Mouse (Mus musculus): ENCODE data around the gene Lsg1. TPM values are rescaled to one million over a fixed set of nuclear protein-coding genes. Genes with fewer than 3 reads are reported as not detected.
A peak's percentile ranks its signal among the peaks of the same experiment; 100 is the strongest.

Gene Lsg1
- polyA plus RNA-seq, 1 experiment, result 5.5 TPM

DNA sequence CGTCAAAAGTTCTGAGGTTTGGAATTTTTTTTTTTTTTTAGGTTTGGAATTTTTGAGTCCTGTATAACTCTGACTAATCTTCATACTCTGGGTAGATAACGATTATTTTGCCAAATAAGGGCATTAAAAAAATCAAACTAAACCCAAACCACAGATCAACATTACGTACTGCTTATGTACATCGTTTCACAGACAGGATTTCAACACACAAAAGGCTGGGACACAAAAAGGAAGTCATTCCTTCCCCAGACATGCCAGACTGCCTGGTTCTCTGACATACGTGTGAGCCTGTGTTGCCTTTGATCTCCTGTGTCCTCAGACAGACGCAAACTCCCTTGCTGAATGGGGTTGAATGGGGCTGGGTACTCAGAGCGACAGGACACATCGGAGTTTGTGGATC is 59.0 kb downstream of the Lsg1 start:
- Histone ChIP-seq H3K36me3 (ENCODE audit: control insufficient read depth, insufficient read depth, low read length) (no peaks in the 10 kb centered on the region), H3K4me3 (ENCODE audit: low read depth, low read length) (no peak overlapping the region), H3K4me1 (ENCODE audit: control insufficient read depth, insufficient read depth, insufficient read length, low read length) (peaks cover 3% of the 10 kb centered on the region), H3K27ac (ENCODE audit: insufficient read depth, low read depth, low read length) (no peak overlapping the region), H3K27me3 (ENCODE audit: control insufficient read depth, insufficient read depth, low read length) (no peaks in the 10 kb centered on the region)
- TF ChIP-seq CTCF (IDR thresholded peaks at IDR 0.05; ENCODE audit: extremely low read depth, insufficient read length, insufficient replicate concordance, low read depth, low read length) (no peak), POLR2A (IDR thresholded peaks at IDR 0.05; ENCODE audit: low read depth, low read length) (no peak)
- WGBS, result 84% methylated on average over 8 of the region's 8 CpGs

- no peak overlapping the region for H3K27ac ChIP-seq (ENCODE audit: insufficient read depth, low read depth, low read length)
- no peaks in the 10 kb centered on the region for H3K27me3 ChIP-seq (ENCODE audit: control insufficient read depth, insufficient read depth, low read length)
- peaks cover 3% of the 10 kb centered on the region for H3K4me1 ChIP-seq (ENCODE audit: control insufficient read depth, insufficient read depth, insufficient read length, low read length)
- WGBS, result 74% methylated on average over 2 of the region's 2 CpGs
- H3K4me3 ChIP-seq (ENCODE audit: low read depth, low read length), result no peak overlapping the region
- no peaks in the 10 kb centered on the region for H3K36me3 ChIP-seq (ENCODE audit: control insufficient read depth, insufficient read depth, low read length)
- TF ChIP-seq POLR2A (IDR thresholded peaks at IDR 0.05; ENCODE audit: low read depth, low read length), result no peak
- no peak for TF ChIP-seq CTCF (IDR thresholded peaks at IDR 0.05; ENCODE audit: extremely low read depth, insufficient read length, insufficient replicate concordance, low read depth, low read length)
These were observed 59.5 kb downstream of the Lsg1 start for GRCm38 (mm10) chr16:30527889-30528288.

GRCm38 (mm10) chr16:30525756-30526155 is 61.6 kb downstream of the Lsg1 start:
- no peak overlapping the region for H3K4me3 ChIP-seq (ENCODE audit: low read depth, low read length)
- H3K36me3 ChIP-seq (ENCODE audit: control insufficient read depth, insufficient read depth, low read length), result no peaks in the 10 kb centered on the region
- no peak overlapping the region for H3K27ac ChIP-seq (ENCODE audit: insufficient read depth, low read depth, low read length)
- no peaks in the 10 kb centered on the region for H3K27me3 ChIP-seq (ENCODE audit: control insufficient read depth, insufficient read depth, low read length)
- TF ChIP-seq CTCF (IDR thresholded peaks at IDR 0.05; ENCODE audit: extremely low read depth, insufficient read length, insufficient replicate concordance, low read depth, low read length), result no peak
- no peak for TF ChIP-seq POLR2A (IDR thresholded peaks at IDR 0.05; ENCODE audit: low read depth, low read length)
- 78% methylated on average over 14 of the region's 14 CpGs for WGBS
- no peaks in the 10 kb centered on the region for H3K4me1 ChIP-seq (ENCODE audit: control insufficient read depth, insufficient read depth, insufficient read length, low read length)

- Histone ChIP-seq H3K27me3 (ENCODE audit: control insufficient read depth, insufficient read depth, low read length) (no peaks in the 10 kb centered on the region), H3K36me3 (ENCODE audit: control insufficient read depth, insufficient read depth, low read length) (no peaks in the 10 kb centered on the region), H3K4me3 (ENCODE audit: low read depth, low read length) (no peak overlapping the region), H3K4me1 (ENCODE audit: control insufficient read depth, insufficient read depth, insufficient read length, low read length) (no peaks in the 10 kb centered on the region), H3K27ac (ENCODE audit: insufficient read depth, low read depth, low read length) (no peak overlapping the region)
- 94% methylated on average over 6 of the region's 6 CpGs for WGBS
- TF ChIP-seq CTCF (IDR thresholded peaks at IDR 0.05; ENCODE audit: extremely low read depth, insufficient read length, insufficient replicate concordance, low read depth, low read length) (no peak), POLR2A (IDR thresholded peaks at IDR 0.05; ENCODE audit: low read depth, low read length) (no peak)
These were observed 62.9 kb downstream of the Lsg1 start for GRCm38 (mm10) chr16:30524481-30524880.

- Histone ChIP-seq H3K4me3 (ENCODE audit: low read depth, low read length) (no peak overlapping the region), H3K27me3 (ENCODE audit: control insufficient read depth, insufficient read depth, low read length) (no peaks in the 10 kb centered on the region), H3K4me1 (ENCODE audit: control insufficient read depth, insufficient read depth, insufficient read length, low read length) (peaks cover 8% of the 10 kb centered on the region; the same call in 1 of the 2 replicates), H3K36me3 (ENCODE audit: control insufficient read depth, insufficient read depth, low read length) (no peaks in the 10 kb centered on the region), H3K27ac (ENCODE audit: insufficient read depth, low read depth, low read length) (no peak overlapping the region)
- 74% methylated on average over 10 of the region's 10 CpGs for WGBS
- TF ChIP-seq POLR2A (IDR thresholded peaks at IDR 0.05; ENCODE audit: low read depth, low read length) (no peak), CTCF (IDR thresholded peaks at IDR 0.05; ENCODE audit: extremely low read depth, insufficient read length, insufficient replicate concordance, low read depth, low read length) (no peak)
These were observed 65.0 kb downstream of the Lsg1 start for GRCm38 (mm10) chr16:30522253-30522940.

DNA sequence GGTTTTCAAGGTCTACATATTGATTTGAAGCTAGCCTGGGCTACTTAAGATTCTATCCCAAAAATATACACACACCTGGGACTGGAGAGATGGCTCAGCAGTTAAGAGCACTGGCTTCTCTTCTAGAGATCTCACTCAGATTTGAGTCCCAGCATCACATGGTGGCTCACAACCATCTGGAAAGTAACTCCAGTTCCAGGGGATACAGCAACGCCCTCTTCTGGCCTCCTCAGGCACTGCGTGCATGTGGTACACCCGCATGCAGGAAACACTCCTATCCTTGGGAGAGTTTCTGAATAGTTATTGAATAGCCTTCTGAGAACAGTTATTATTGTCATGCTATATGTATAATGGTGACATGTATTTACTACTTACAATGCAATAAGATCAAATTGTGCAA is 66.2 kb downstream of the Lsg1 start:
- H3K4me3 ChIP-seq (ENCODE audit: low read depth, low read length), result no peak overlapping the region
- H3K27me3 ChIP-seq (ENCODE audit: control insufficient read depth, insufficient read depth, low read length), result no peaks in the 10 kb centered on the region
- no peaks in the 10 kb centered on the region for H3K36me3 ChIP-seq (ENCODE audit: control insufficient read depth, insufficient read depth, low read length)
- 62% methylated on average over 3 of the region's 3 CpGs for WGBS
- no peak overlapping the region for H3K27ac ChIP-seq (ENCODE audit: insufficient read depth, low read depth, low read length)
- TF ChIP-seq CTCF (IDR thresholded peaks at IDR 0.05; ENCODE audit: extremely low read depth, insufficient read length, insufficient replicate concordance, low read depth, low read length), result no peak
- no peak for TF ChIP-seq POLR2A (IDR thresholded peaks at IDR 0.05; ENCODE audit: low read depth, low read length)
- H3K4me1 ChIP-seq (ENCODE audit: control insufficient read depth, insufficient read depth, insufficient read length, low read length), result peaks cover 8% of the 10 kb centered on the region; the same call in 1 of the 2 replicates

- no peak for TF ChIP-seq POLR2A (IDR thresholded peaks at IDR 0.05; ENCODE audit: low read depth, low read length)
- TF ChIP-seq CTCF (IDR thresholded peaks at IDR 0.05; ENCODE audit: extremely low read depth, insufficient read length, insufficient replicate concordance, low read depth, low read length), result peak; percentile 60; the same call in 1 of the 2 replicates
- Histone ChIP-seq H3K27ac (ENCODE audit: insufficient read depth, low read depth, low read length) (0 out of 2 replicates have a peak overlapping the region, but pooled peaks have one; percentile 16), H3K36me3 (ENCODE audit: control insufficient read depth, insufficient read depth, low read length) (no peaks in the 10 kb centered on the region), H3K27me3 (ENCODE audit: control insufficient read depth, insufficient read depth, low read length) (no peaks in the 10 kb centered on the region), H3K4me1 (ENCODE audit: control insufficient read depth, insufficient read depth, insufficient read length, low read length) (peaks cover 8% of the 10 kb centered on the region; the same call in 1 of the 2 replicates), H3K4me3 (ENCODE audit: low read depth, low read length) (no peak overlapping the region)
- 3% methylated on average over 9 of the region's 9 CpGs for WGBS
These were observed 67.0 kb downstream of the Lsg1 start for GRCm38 (mm10) chr16:30520361-30520823.
